Mouse (Mus musculus) frontal cortex, postnatal 36 days (tissue): ENCODE data around the gene Omt2a.
"Not testable (repeated sequence)": the region's sequence is repeated elsewhere in the genome, so short reads cannot be mapped to it uniquely, and the experiment has no call there.

Experiments used
- DNase-seq, 2 experiments: peaks; one replicate each; pipeline ENCODE4 v3.0.0; 2022; ENCODE audit warnings: low spot score in 2 of 2

Gene Omt2a

GRCm38 (mm10) chr9:78314696-78315095, at the start of gene Omt2a:
Omt2a (minus strand) TSS chr9:78314796.
- no peak for DNase-seq

- no peak for DNase-seq
These were observed 48.8 kb upstream of the Omt2a start for GRCm38 (mm10) chr9:78363374-78363773.

- DNase-seq: no peak
These were observed 45.9 kb upstream of the Omt2a start for GRCm38 (mm10) chr9:78360484-78360872.

- no peak for DNase-seq
These were observed 45.3 kb upstream of the Omt2a start for GRCm38 (mm10) chr9:78359750-78360483.

- peak; percentile 35 to 51 for DNase-seq
These were observed 43.5 kb upstream of the Omt2a start for GRCm38 (mm10) chr9:78358053-78358452.

- DNase-seq: no peak
These were observed 41.0 kb upstream of the Omt2a start, which contains the start of gene Gsta2 for GRCm38 (mm10) chr9:78355611-78356010. Gsta2 (minus strand) TSS chr9:78355788.

GRCm38 (mm10) chr9:78354665-78355578, 40.3 kb upstream of the Omt2a start:
- DNase-seq: no peak

DNA sequence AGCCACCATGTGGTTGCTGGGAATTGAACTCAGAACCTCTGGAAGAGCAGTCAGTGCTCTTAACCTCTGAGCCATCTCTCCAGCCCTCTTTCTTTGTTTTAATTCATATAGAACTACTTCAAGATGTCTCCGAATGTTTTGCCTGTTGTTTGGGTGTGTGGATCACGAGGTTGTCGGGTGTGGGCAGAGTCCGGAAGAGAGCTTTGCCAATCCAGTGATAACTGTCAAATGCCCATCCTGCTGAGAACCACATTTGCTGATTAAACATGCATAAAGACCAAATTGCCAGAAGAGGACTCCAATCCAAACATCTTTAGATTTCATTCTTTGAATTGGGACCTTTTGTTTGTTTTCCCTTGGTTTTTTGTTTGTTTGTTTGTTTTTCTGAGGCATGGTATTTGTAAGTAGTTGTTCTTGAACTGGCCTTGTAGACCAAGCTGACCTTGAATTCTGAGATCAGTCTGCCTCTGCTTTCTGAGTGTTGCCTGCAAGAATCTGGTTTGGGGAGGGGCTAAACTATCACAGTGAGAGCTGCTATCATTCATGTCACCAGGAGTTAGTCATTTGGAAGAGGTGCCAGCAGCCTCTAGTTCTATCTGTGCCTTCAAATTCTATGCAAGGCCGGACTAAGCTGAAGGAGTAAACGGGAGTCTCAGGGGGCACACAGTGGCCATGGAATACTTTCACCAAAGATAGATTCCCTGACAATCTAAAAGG, 37.1 kb upstream of the Omt2a start:
- no peak for DNase-seq

- DNase-seq: not testable (repeated sequence)
These were observed 35.4 kb upstream of the Omt2a start for GRCm38 (mm10) chr9:78350007-78350406.

GRCm38 (mm10) chr9:78349141-78349540, 34.5 kb upstream of the Omt2a start:
- not testable (repeated sequence) for DNase-seq

GRCm38 (mm10) chr9:78348206-78349004, 33.8 kb upstream of the Omt2a start:
- DNase-seq: not testable (repeated sequence)

- DNase-seq: no peak
These were observed 32.4 kb upstream of the Omt2a start for GRCm38 (mm10) chr9:78347004-78347403.

GRCm38 (mm10) chr9:78345235-78345634, 30.6 kb upstream of the Omt2a start:
- not testable (repeated sequence) for DNase-seq

GRCm38 (mm10) chr9:78343055-78343454, 28.5 kb upstream of the Omt2a start:
- not testable (repeated sequence) for DNase-seq

DNA sequence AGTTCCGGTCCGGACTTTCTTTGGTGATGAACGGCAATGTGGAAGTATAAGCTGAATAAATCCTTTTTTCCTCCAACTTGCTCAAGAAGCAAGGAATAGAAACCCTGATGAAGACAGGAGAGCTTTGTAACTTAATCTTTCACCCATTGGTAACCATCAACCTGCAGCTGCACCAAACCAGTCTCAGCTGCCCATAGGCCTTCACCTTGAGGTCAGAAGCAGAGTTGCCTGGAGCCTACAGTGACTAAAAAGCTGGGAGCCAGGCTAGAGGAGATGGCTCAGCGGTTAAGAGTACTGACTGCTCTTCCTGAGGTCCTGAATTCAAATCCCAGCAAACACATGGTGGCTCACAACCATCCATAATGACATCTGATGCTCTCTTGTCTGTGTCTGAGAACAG, 27.9 kb upstream of the Omt2a start:
- not testable (repeated sequence) for DNase-seq

DNA sequence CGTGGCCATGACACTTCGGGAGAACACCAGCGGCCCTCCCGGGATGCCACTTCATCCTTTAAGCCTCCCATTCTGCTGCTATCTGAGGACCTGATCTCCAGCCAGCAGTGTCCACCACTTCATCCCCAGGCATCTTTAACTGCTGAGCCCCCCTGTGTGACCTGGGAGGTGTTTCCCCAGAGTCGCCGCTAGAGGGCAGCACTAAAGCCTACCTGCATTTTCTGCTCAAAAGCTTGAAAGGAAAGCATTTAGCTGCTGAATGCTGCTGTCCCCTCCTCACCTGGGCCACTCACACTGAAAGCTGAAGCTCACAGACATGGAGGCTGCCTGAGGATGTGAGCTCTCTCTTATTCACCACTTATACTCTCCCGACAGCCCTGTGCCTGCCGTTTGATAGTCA, 25.7 kb upstream of the Omt2a start:
- DNase-seq: peak; percentile 21 to 24

DNA sequence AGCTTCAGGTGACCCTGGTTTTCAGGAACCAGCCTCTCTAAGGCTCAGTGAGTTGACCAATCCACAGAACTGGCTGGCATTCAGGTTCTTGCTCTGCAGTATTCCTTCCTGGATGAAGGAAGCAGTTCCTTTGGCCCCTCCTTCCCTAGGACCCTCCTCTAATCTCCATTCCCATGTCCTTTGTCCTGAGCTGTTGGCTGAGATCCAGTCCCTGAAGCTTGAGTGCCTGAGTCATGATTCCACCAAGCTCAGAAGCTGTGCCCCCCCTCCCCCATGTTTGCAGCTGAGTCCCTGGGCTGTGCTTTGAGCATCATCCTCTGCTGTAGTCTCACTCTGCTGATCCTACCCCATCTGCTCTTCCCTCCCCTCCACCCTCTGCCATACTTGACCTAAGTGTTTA, 22.5 kb upstream of the Omt2a start:
- not testable (repeated sequence) for DNase-seq

DNA sequence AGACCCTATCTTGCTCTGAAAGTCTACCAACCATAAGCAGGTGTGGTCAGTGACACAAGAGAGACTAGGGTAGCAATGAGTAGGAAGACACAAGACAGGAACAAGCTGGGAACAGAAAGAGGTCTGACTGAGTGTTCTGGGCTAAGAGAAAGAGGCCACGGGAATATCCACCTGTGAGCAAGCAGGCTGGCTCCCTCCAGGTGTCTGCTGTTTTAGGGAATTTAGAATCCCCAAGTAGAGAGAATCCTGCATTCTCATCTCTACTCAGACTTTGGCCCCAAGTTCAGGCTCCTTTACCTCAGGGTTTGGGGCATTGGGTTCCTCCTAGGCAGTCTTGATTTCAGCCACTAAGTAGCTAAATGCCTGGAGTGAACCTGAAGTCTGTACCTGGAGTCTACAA, 12.7 kb upstream of the Omt2a start, which contains the start of gene Omt2b:
Gene Omt2b, plus strand, starts transcription at position 301 of the 400 bp plus-strand sequence.
- DNase-seq: not testable (repeated sequence)

DNA sequence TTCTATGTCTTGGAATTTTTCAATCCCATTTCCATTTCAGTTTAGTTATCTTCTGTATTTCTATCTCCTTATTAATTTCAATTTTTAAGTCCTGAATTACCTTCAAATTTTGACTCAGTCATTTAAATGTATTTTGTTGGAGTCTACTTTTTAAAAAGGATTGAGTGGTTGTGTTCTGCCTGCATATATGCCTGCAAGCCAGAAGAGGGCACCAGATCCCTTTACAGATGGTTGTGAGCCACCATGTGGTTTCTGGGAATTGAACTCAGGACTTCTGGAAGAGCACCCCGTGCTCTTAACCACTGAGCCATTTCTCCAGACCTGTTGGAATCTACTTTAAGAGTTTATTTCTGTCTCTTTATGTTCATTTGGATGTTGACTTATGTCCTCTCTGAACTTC, 4.9 kb upstream of the Omt2a start:
- DNase-seq: no peak

GRCm38 (mm10) chr9:78308122-78308521, 6.5 kb downstream of the Omt2a start:
- not testable (repeated sequence) for DNase-seq

- DNase-seq: not testable (repeated sequence)
These were observed 15.5 kb downstream of the Omt2a start for GRCm38 (mm10) chr9:78299143-78299542.
